ENCODE assay signal across 13 mouse cellular contexts in genomic region chr19:3862713-3863112, GRCm38 (mm10).
"Had no signal": no experiment of that assay in that cellular context is flagged by ENCODE, and none has a peak within 500 bp of the region (broad histone marks: within the 10 kb centered on the region; RNA-seq: fewer than 3 reads in every experiment).

No protein-coding gene starts in this region.

- H3K4me2 ChIP-seq: limb, embryonic 12.5 days; midbrain, embryonic 11.5 days; stomach, embryonic 15.5 days had no signal

- H3K9ac ChIP-seq: limb, embryonic 12.5 days; stomach, embryonic 15.5 days had no signal

- DNase-seq: kidney, adult 8-10 months; kidney, postnatal 25 days; layer of hippocampus, adult 9-11 months; lung, adult 2 months; lung, postnatal 36 days; thymus, postnatal 36 days had no signal

- H3K9me3 ChIP-seq: limb, embryonic 12.5 days; stomach, embryonic 15.5 days had no signal

- H3K27me3 ChIP-seq: limb, embryonic 12.5 days; stomach, embryonic 15.5 days had no signal

- H3K27ac ChIP-seq: limb, embryonic 12.5 days; stomach, embryonic 15.5 days had no signal

- H3K4me1 ChIP-seq: limb, embryonic 12.5 days had no signal

- ATAC-seq: inflammation-experienced regulatory T-cells, adult 6 months; intestine, postnatal 0 days; lung, postnatal 0 days; midbrain, embryonic 16.5 days had no signal

- H3K4me3 ChIP-seq: limb, embryonic 12.5 days; stomach, embryonic 15.5 days had no signal
